Mouse (Mus musculus): ENCODE results near the gene Lrp2. TPM values are rescaled to one million over a fixed set of nuclear protein-coding genes. Genes with fewer than 3 reads are reported as not detected.

Gene Lrp2
- total RNA-seq, 2 experiments from 2014 or later: not detected

- ATAC-seq (replicated peaks; ENCODE audit: low FRiP score, poor library complexity, severe bottlenecking): no peak
Observed at GRCm38 (mm10) chr2:69426081-69426480, 159.8 kb downstream of the Lrp2 start.

- ATAC-seq (replicated peaks; ENCODE audit: low FRiP score, poor library complexity, severe bottlenecking): no peak
Observed at GRCm38 (mm10) chr2:69424829-69425228, 161.0 kb downstream of the Lrp2 start.

GRCm38 (mm10) chr2:69418294-69418881 is 167.5 kb downstream of the Lrp2 start:
- ATAC-seq (replicated peaks; ENCODE audit: low FRiP score, poor library complexity, severe bottlenecking): no peak

- ATAC-seq (replicated peaks; ENCODE audit: low FRiP score, poor library complexity, severe bottlenecking): no peak
Observed at GRCm38 (mm10) chr2:69415070-69415469, 170.8 kb downstream of the Lrp2 start.

- no peak for ATAC-seq (replicated peaks; ENCODE audit: low FRiP score, poor library complexity, severe bottlenecking)
Observed at GRCm38 (mm10) chr2:69414539-69414938, 171.3 kb downstream of the Lrp2 start.

- ATAC-seq (replicated peaks; ENCODE audit: low FRiP score, poor library complexity, severe bottlenecking): no peak
Observed at GRCm38 (mm10) chr2:69405692-69406091, 180.2 kb downstream of the Lrp2 start.

- ATAC-seq (replicated peaks; ENCODE audit: low FRiP score, poor library complexity, severe bottlenecking): no peak
Observed at GRCm38 (mm10) chr2:69402309-69402708, 183.6 kb downstream of the Lrp2 start.

- ATAC-seq (replicated peaks; ENCODE audit: low FRiP score, poor library complexity, severe bottlenecking): no peak
Observed at GRCm38 (mm10) chr2:69401891-69402290, 184.0 kb downstream of the Lrp2 start.

- ATAC-seq (replicated peaks; ENCODE audit: low FRiP score, poor library complexity, severe bottlenecking): no peak
Observed at GRCm38 (mm10) chr2:69400866-69401604, 184.8 kb downstream of the Lrp2 start.

- no peak for ATAC-seq (replicated peaks; ENCODE audit: low FRiP score, poor library complexity, severe bottlenecking)
Observed at GRCm38 (mm10) chr2:69396760-69397435, 189.0 kb downstream of the Lrp2 start.

GRCm38 (mm10) chr2:69395597-69396248 is 190.1 kb downstream of the Lrp2 start:
- ATAC-seq (replicated peaks; ENCODE audit: low FRiP score, poor library complexity, severe bottlenecking): no peak

GRCm38 (mm10) chr2:69393947-69394346 is 191.9 kb downstream of the Lrp2 start:
- ATAC-seq (replicated peaks; ENCODE audit: low FRiP score, poor library complexity, severe bottlenecking): no peak

GRCm38 (mm10) chr2:69386118-69386871 is 199.6 kb downstream of the Lrp2 start:
- no peak for ATAC-seq (replicated peaks; ENCODE audit: low FRiP score, poor library complexity, severe bottlenecking)

- no peak for ATAC-seq (replicated peaks; ENCODE audit: low FRiP score, poor library complexity, severe bottlenecking)
Observed at GRCm38 (mm10) chr2:69382838-69383237, 203.0 kb downstream of the Lrp2 start.

- no peak for ATAC-seq (replicated peaks; ENCODE audit: low FRiP score, poor library complexity, severe bottlenecking)
Observed at GRCm38 (mm10) chr2:69381740-69382139, 204.1 kb downstream of the Lrp2 start.

- no peak for ATAC-seq (replicated peaks; ENCODE audit: low FRiP score, poor library complexity, severe bottlenecking)
Observed at GRCm38 (mm10) chr2:69380281-69380680, 205.6 kb downstream of the Lrp2 start, which contains the start of gene Dhrs9. Gene Dhrs9 (plus strand): TSS chr2:69380445.

- no peak for ATAC-seq (replicated peaks; ENCODE audit: low FRiP score, poor library complexity, severe bottlenecking)
Observed at GRCm38 (mm10) chr2:69379801-69380200, 206.1 kb downstream of the Lrp2 start.

GRCm38 (mm10) chr2:69376780-69377179 is 209.1 kb downstream of the Lrp2 start:
- ATAC-seq (replicated peaks; ENCODE audit: low FRiP score, poor library complexity, severe bottlenecking): no peak

Measured in erythroblast, adult 5-6 weeks (primary cell).